Mouse (Mus musculus): ENCODE results near the gene Samd3.

Samd3 gene

DNA sequence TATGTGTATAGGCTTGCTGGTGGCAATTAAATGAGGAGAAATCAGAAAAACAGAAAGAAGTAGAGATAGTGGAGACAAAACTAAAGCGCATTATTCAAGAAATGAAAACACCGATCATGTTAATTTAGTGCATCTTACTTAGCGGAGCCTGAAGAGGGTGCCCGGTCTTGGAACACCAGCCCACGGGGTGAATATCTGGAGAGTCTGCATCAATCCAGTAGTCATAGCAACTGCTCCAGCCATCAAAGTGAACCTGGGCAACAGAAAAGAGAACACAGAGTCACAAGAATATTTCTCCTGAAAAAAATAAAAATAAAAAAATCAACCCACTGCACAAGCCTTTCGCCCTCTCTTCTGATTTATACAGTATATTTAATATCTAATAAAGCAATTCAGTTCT, 74.0 kb downstream of the Samd3 start:
- no peak for DNase-seq (ENCODE audit: low spot score in 2 of 2)

- no peak for DNase-seq (ENCODE audit: low spot score in 2 of 2)
Measured at GRCm38 (mm10) chr10:26314327-26314726, 84.8 kb downstream of the Samd3 start.

DNA sequence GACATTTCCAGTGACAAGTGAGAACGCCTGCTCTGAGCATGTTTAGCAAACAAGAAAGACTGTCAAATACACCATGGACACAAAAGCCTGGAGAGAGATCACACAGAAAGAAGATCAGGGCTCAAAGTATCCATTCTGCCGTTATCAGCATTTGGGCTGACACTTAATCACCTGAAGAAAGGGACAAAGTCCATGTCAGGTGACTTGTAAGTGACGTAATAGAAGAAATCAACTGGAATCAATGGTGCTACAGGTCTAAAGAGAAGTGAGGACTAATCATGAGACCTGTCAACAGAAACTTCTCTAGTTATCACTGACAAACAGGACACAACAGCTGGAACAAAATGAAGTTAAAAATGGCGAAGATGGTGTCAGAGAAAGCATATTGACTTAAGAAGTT, 91.2 kb downstream of the Samd3 start:
- no peak for DNase-seq (ENCODE audit: low spot score in 2 of 2)

Data from urinary bladder, postnatal 36 days (tissue).